Mouse (Mus musculus): Measurements from ENCODE around the gene Pgp. TPM values are rescaled to one million over a fixed set of nuclear protein-coding genes. Genes with fewer than 3 reads are reported as not detected.

The Pgp gene
- polyA plus RNA-seq, 1 experiment from 2014 or later, result 86.7 TPM

DNA sequence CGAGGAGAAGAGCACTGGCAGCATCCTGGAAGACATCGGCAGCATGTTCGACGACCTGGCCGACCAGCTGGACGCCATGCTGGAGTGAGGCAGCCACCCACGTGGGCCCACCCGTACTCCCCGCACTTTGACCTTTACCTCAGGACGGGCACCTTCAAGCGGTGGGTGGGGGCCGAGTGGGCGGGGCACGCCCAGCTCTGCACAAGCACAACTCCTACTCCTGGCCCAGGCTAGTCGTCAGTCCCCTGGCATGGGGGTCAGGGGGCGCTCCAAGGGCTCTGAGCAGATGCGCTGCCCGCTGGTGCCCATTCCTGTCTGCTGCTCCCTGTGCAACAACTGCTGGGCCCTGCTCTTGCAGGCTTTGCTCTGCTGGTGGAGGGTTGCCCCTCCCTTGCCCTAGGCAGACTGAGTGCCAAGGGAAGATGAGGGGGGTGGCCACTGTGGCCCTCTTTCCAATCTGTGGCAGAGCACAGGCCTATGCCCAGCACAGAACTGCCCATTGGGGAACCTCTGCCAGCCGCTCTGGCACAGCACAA lies 37.0 kb downstream of the Pgp start:
- WGBS (ENCODE audit: insufficient replicate concordance), result 55% methylated on average over 19 of the region's 19 CpGs
- Histone ChIP-seq H3K4me2 (peak overlapping the region; percentile 50), H3K9me3 (replicated peaks) (no peaks in the 10 kb centered on the region), H3K4me1 (replicated peaks) (peaks cover 17% of the 10 kb centered on the region), H3K4me3 (replicated peaks) (peak overlapping the region; percentile 33; the same call in 1 of the 2 replicates), H3K9ac (no peak overlapping the region), H3K36me3 (peaks cover 48% of the 10 kb centered on the region), H3K27me3 (no peaks in the 10 kb centered on the region; the same call in 1 of the 2 replicates), H3K27ac (no peak overlapping the region)
- DNase-seq, result no peak
- ATAC-seq (ENCODE audit: low read depth), result peak; percentile 27

DNA sequence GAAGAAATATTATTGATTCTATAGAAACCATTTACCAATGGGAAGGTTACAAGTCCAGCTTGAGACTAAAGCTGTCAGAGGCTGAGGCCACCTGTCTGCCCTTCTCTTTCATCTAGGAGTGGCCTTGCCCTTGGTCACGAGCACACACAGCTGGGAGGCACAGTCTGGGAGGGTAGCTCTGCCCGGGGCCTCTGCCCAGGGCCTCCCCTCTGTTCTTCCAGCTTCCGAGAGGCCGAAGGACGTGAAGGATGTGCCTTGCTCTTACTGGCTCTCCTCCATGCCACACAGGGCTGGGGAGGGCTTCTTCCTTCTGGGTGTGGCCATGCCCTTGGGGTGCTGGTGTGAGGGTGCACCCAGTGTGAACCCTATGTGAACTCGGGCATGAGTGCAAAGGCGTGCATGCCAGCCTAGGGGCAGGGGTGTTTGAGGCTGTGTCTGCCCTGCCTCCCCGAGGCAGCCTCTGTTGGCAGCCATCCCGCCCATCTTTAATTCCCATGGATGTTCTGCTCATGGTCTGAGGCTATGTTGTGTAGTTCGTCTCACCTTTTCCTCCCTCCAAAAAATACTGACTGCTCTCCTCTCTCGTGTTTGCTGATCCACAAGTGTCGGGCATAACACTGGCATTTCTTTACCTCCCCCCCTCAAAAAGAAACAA lies 37.7 kb downstream of the Pgp start:
- ATAC-seq (ENCODE audit: low read depth) (peak; percentile 22; the same call in 1 of the 2 replicates), DNase-seq (no peak)
- WGBS (ENCODE audit: insufficient replicate concordance), result 79% methylated on average over 12 of the region's 12 CpGs
- Histone ChIP-seq H3K9me3 (replicated peaks) (no peaks in the 10 kb centered on the region), H3K4me2 (no peak overlapping the region), H3K4me3 (replicated peaks) (no peak overlapping the region), H3K9ac (no peak overlapping the region), H3K4me1 (replicated peaks) (peaks cover 17% of the 10 kb centered on the region), H3K27me3 (no peaks in the 10 kb centered on the region; the same call in 1 of the 2 replicates), H3K36me3 (peaks cover 54% of the 10 kb centered on the region), H3K27ac (no peak overlapping the region)

- H3K4me1 ChIP-seq (replicated peaks), result peaks cover 8% of the 10 kb centered on the region
- H3K27me3 ChIP-seq, result no peaks in the 10 kb centered on the region
- H3K36me3 ChIP-seq, result peaks cover 98% of the 10 kb centered on the region
- no peak overlapping the region for H3K4me3 ChIP-seq (replicated peaks)
- H3K9ac ChIP-seq, result no peak overlapping the region
- 60% methylated on average over 5 of the region's 5 CpGs for WGBS (ENCODE audit: insufficient replicate concordance)
- DNase-seq (no peak), ATAC-seq (ENCODE audit: low read depth) (peak; percentile 43; the same call in 1 of the 2 replicates)
- no peaks in the 10 kb centered on the region for H3K9me3 ChIP-seq (replicated peaks)
- H3K27ac ChIP-seq, result no peak overlapping the region
- H3K4me2 ChIP-seq, result no peak overlapping the region
These were observed 43.4 kb downstream of the Pgp start for GRCm38 (mm10) chr17:24513609-24514008.

- no peaks in the 10 kb centered on the region for H3K27me3 ChIP-seq
These were observed 44.4 kb downstream of the Pgp start for GRCm38 (mm10) chr17:24514270-24515257.

DNA sequence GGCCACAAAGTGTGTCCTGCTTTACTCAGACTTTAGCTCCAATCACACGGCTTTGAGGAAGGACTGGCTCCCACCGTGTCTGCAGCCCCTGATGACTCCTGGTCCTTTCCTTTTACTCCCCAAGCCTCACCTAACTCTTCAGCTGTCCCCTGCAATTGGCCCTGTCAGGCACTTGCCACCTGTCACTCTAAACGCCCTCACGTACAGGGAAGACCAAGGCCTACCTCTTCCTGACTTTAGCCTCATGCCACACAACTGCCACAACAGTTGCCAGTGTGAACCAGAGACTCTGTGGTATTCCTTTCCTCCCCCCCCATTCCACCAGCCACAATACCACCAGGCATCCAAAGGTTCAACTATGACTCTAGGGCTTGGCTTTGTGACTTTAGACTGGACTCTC lies 50.3 kb downstream of the Pgp start:
- DNase-seq, result no peak
- ATAC-seq (ENCODE audit: low read depth), result no peak
- WGBS (ENCODE audit: insufficient replicate concordance), result 74% methylated on average over 4 of the region's 4 CpGs
- no peak overlapping the region for H3K4me3 ChIP-seq (replicated peaks)
- H3K27me3 ChIP-seq, result no peaks in the 10 kb centered on the region
- no peak overlapping the region for H3K27ac ChIP-seq
- H3K9me3 ChIP-seq (replicated peaks), result no peaks in the 10 kb centered on the region
- H3K4me2 ChIP-seq, result no peak overlapping the region
- peaks cover 70% of the 10 kb centered on the region for H3K36me3 ChIP-seq
- peaks cover 23% of the 10 kb centered on the region for H3K4me1 ChIP-seq (replicated peaks)
- no peak overlapping the region for H3K9ac ChIP-seq

More at GRCm38 (mm10) chr17:24514270-24515257, 44.4 kb downstream of the Pgp start:
- Histone ChIP-seq H3K4me1 (replicated peaks) (peaks cover 8% of the 10 kb centered on the region), H3K27ac (no peak overlapping the region), H3K36me3 (peaks cover 98% of the 10 kb centered on the region), H3K4me2 (no peak overlapping the region), H3K4me3 (replicated peaks) (no peak overlapping the region), H3K9me3 (replicated peaks) (no peaks in the 10 kb centered on the region), H3K9ac (no peak overlapping the region)
- 79% methylated on average over 24 of the region's 24 CpGs for WGBS (ENCODE audit: insufficient replicate concordance)
- DNase-seq (no peak), ATAC-seq (ENCODE audit: low read depth) (peak; percentile 44; the same call in 1 of the 2 replicates)

Other genes with a start within 250 kb of the Pgp start
- 10.8 and 11.6 TPM in 2 replicates for gene Tedc2, start 249.5 kb upstream of the Pgp start, polyA plus RNA-seq (2015; fragmentation: Nextera tagmentation; extraction: Ambion mirVana)
- 69.1 and 89.8 TPM in 2 replicates for gene Ccnf, start 218.9 kb upstream of the Pgp start, polyA plus RNA-seq (2015; fragmentation: Nextera tagmentation; extraction: Ambion mirVana)
- not detected in 2 replicates for gene Abca17, start 119.3 kb upstream of the Pgp start, polyA plus RNA-seq (2015; fragmentation: Nextera tagmentation; extraction: Ambion mirVana)
- gene Abca3, start 118.4 kb upstream of the Pgp start, polyA plus RNA-seq (2015; fragmentation: Nextera tagmentation; extraction: Ambion mirVana), result 11.4 and 14.8 TPM in 2 replicates
- gene Rnps1, start 55.8 kb upstream of the Pgp start, polyA plus RNA-seq (2015; fragmentation: Nextera tagmentation; extraction: Ambion mirVana), result 151 and 173 TPM in 2 replicates
- 94.4 and 95.3 TPM in 2 replicates for gene Eci1, start 43.8 kb upstream of the Pgp start, polyA plus RNA-seq (2015; fragmentation: Nextera tagmentation; extraction: Ambion mirVana)
- 0.33 and 0.68 TPM in 2 replicates for gene Dnase1l2, start 27.3 kb upstream of the Pgp start, polyA plus RNA-seq (2015; fragmentation: Nextera tagmentation; extraction: Ambion mirVana)
- 11.7 and 13.0 TPM in 2 replicates for gene E4f1, start 79 bp upstream of the Pgp start, polyA plus RNA-seq (2015; fragmentation: Nextera tagmentation; extraction: Ambion mirVana)
- 0.13 TPM in 1 of 2 replicates, not detected in the other for gene Bricd5, start 3.5 kb downstream of the Pgp start, polyA plus RNA-seq (2015; fragmentation: Nextera tagmentation; extraction: Ambion mirVana)
- gene Mlst8, start 8.7 kb downstream of the Pgp start, polyA plus RNA-seq (2015; fragmentation: Nextera tagmentation; extraction: Ambion mirVana), result 11.7 and 13.8 TPM in 2 replicates
- 0.15 and 0.20 TPM in 2 replicates for gene Caskin1, start 18.2 kb downstream of the Pgp start, polyA plus RNA-seq (2015; fragmentation: Nextera tagmentation; extraction: Ambion mirVana)
- 40.7 and 43.9 TPM in 2 replicates for gene Traf7, start 57.5 kb downstream of the Pgp start, polyA plus RNA-seq (2015; fragmentation: Nextera tagmentation; extraction: Ambion mirVana)
- 0.88 and 0.99 TPM in 2 replicates for gene Rab26, start 63.8 kb downstream of the Pgp start, polyA plus RNA-seq (2015; fragmentation: Nextera tagmentation; extraction: Ambion mirVana)
- gene Pkd1, start 79.4 kb downstream of the Pgp start, polyA plus RNA-seq (2015; fragmentation: Nextera tagmentation; extraction: Ambion mirVana), result 2.2 and 3.3 TPM in 2 replicates
- gene Tsc2, start 162.2 kb downstream of the Pgp start, polyA plus RNA-seq (2015; fragmentation: Nextera tagmentation; extraction: Ambion mirVana), result 18.6 and 22.4 TPM in 2 replicates
- gene Nthl1, start 162.3 kb downstream of the Pgp start, polyA plus RNA-seq (2015; fragmentation: Nextera tagmentation; extraction: Ambion mirVana), result 8.4 and 9.2 TPM in 2 replicates
- gene Slc9a3r2, start 179.9 kb downstream of the Pgp start, polyA plus RNA-seq (2015; fragmentation: Nextera tagmentation; extraction: Ambion mirVana), result 9.8 and 10.2 TPM in 2 replicates
- 0.24 and 0.28 TPM in 2 replicates for gene Npw, start 188.1 kb downstream of the Pgp start, polyA plus RNA-seq (2015; fragmentation: Nextera tagmentation; extraction: Ambion mirVana)
- 9.5 and 13.1 TPM in 2 replicates for gene Zfp598, start 199.3 kb downstream of the Pgp start, polyA plus RNA-seq (2015; fragmentation: Nextera tagmentation; extraction: Ambion mirVana)
- gene Syngr3, start 219.6 kb downstream of the Pgp start, polyA plus RNA-seq (2015; fragmentation: Nextera tagmentation; extraction: Ambion mirVana), result 0.10 and 0.31 TPM in 2 replicates
- gene Gfer, start 225.8 kb downstream of the Pgp start, polyA plus RNA-seq (2015; fragmentation: Nextera tagmentation; extraction: Ambion mirVana), result 41.3 and 47.7 TPM in 2 replicates
- 0.14 and 0.34 TPM in 2 replicates for gene Noxo1, start 225.8 kb downstream of the Pgp start, polyA plus RNA-seq (2015; fragmentation: Nextera tagmentation; extraction: Ambion mirVana)
- gene Tbl3, start 237.3 kb downstream of the Pgp start, polyA plus RNA-seq (2015; fragmentation: Nextera tagmentation; extraction: Ambion mirVana), result 53.0 and 53.2 TPM in 2 replicates
- 0.10 TPM in 1 of 2 replicates, not detected in the other for gene Rnf151, start 247.7 kb downstream of the Pgp start, polyA plus RNA-seq (2015; fragmentation: Nextera tagmentation; extraction: Ambion mirVana)
- gene Rps2, start 247.7 kb downstream of the Pgp start, polyA plus RNA-seq (2015; fragmentation: Nextera tagmentation; extraction: Ambion mirVana), result 1,350 and 1,469 TPM in 2 replicates

Measured in liver, embryonic 13.5 days (tissue).